Mouse (Mus musculus) regulatory T cell (primary cell): ENCODE results near the gene Olfr1283.

ENCODE experiments used
- in situ Hi-C: fragments of 300-600 bp; cut with MboI, MseI; formaldehyde crosslinking; loops from one replicate; pipeline ENCODE4 v1.15.1; 2025; ENCODE audit warnings: high pct_unique_total_duplicates

Gene Olfr1283

GRCm38 (mm10) chr2:111366490-111366889 lies at the start of gene Olfr1283:
Olfr1283 (plus strand) TSS chr2:111366790.
- in situ Hi-C loops, result loop anchor here (5.0 kb wide), 1 partner anchor 49 kb away; no protein-coding TSS in a partner anchor

- in situ Hi-C loops, result no loop called here
Measured at GRCm38 (mm10) chr2:111326220-111326619, 40.4 kb upstream of the Olfr1283 start, which contains the start of gene Olfr1281. Olfr1281 (plus strand) TSS chr2:111326520.

GRCm38 (mm10) chr2:111333721-111334120 lies 32.9 kb upstream of the Olfr1283 start:
- in situ Hi-C loops, result loop anchor here (5.0 kb wide), 1 partner anchor 84 kb away; no protein-coding TSS in a partner anchor

- in situ Hi-C loops, result no loop called here
Measured at GRCm38 (mm10) chr2:111335976-111336375, 30.6 kb upstream of the Olfr1283 start, which contains the start of gene Olfr1282. Olfr1282 (minus strand) TSS chr2:111336076.

GRCm38 (mm10) chr2:111375222-111375621 lies 8.6 kb downstream of the Olfr1283 start, which contains the start of gene Olfr1284:
Olfr1284 (plus strand) TSS chr2:111375522.
- in situ Hi-C loops, result no loop called here
